Mouse (Mus musculus): Measurements from ENCODE around the gene 5430419D17Rik. TPM values are rescaled to one million over a fixed set of nuclear protein-coding genes. Genes with fewer than 3 reads are reported as not detected.

5430419D17Rik gene
- polyA plus RNA-seq (2014; fragmentation: Nextera tagmentation; extraction: Ambion mirVana) = 0.04 TPM in 1 of 2 replicates, not detected in the other

GRCm38 (mm10) chr7:131174121-131174520, at the start of gene 5430419D17Rik:
Gene 5430419D17Rik, plus strand, starts transcription at chr7:131174402.
- no peak for DNase-seq
- no peaks in the 10 kb centered on the region for H3K36me3 ChIP-seq (ENCODE audit: insufficient read depth)
- H3K9ac ChIP-seq = no peak within 1 kb of the TSS
- ATAC-seq (ENCODE audit: insufficient read depth) = no peak
- no peak within 1 kb of the TSS for H3K4me2 ChIP-seq
- H3K27ac ChIP-seq (ENCODE audit: low read depth) = no peak within 1 kb of the TSS
- no peaks in the 10 kb centered on the region for H3K4me1 ChIP-seq (ENCODE audit: insufficient read depth)
- TF ChIP-seq CTCF (IDR thresholded peaks at IDR 0.05; ENCODE audit: low read depth) = no peak
- H3K4me3 ChIP-seq (ENCODE audit: low read depth, low read length) = no peak within 1 kb of the TSS
- H3K27me3 ChIP-seq (ENCODE audit: insufficient read depth, low read length) = no peaks in the 10 kb centered on the region
- WGBS = 83% methylated on average over 9 of the region's 9 CpGs
- no peaks in the 10 kb centered on the region for H3K9me3 ChIP-seq (ENCODE audit: low read depth, low read length)

GRCm38 (mm10) chr7:131130021-131130420, 44.2 kb upstream of the 5430419D17Rik start:
- 49% methylated on average over 12 of the region's 12 CpGs for WGBS
- Histone ChIP-seq H3K4me3 (ENCODE audit: low read depth, low read length) (no peak overlapping the region), H3K9me3 (ENCODE audit: low read depth, low read length) (no peaks in the 10 kb centered on the region), H3K4me1 (ENCODE audit: insufficient read depth) (no peaks in the 10 kb centered on the region), H3K27me3 (ENCODE audit: insufficient read depth, low read length) (no peaks in the 10 kb centered on the region), H3K9ac (no peak overlapping the region), H3K36me3 (ENCODE audit: insufficient read depth) (no peaks in the 10 kb centered on the region), H3K4me2 (no peak overlapping the region), H3K27ac (ENCODE audit: low read depth) (no peak overlapping the region)
- TF ChIP-seq CTCF (IDR thresholded peaks at IDR 0.05; ENCODE audit: low read depth) = no peak
- peak; percentile 85 for ATAC-seq (ENCODE audit: insufficient read depth)
- peak; percentile 65 for DNase-seq

DNA sequence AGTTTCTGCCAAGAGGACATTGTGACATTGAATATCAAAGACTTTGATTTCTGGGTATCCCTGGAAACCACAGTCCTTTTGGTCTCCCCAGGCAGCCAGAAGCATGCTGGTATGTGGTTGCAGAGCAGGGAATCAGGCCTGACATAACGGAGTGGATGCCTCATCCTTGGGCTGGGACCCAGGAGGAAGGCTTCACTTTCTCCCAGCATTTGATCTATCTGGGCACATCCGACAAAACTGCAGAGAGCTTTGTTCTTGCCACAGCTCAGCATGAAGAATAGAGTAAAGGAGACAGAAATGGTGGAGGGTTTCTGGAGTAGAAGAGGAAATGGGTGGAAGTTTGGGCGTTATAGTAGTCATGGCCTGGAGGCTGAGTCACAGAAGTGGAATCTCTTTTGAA, 41.0 kb upstream of the 5430419D17Rik start:
- H3K9ac ChIP-seq = no peak overlapping the region
- H3K27me3 ChIP-seq (ENCODE audit: insufficient read depth, low read length) = no peaks in the 10 kb centered on the region
- H3K27ac ChIP-seq (ENCODE audit: low read depth) = no peak overlapping the region
- WGBS = 67% methylated on average over 3 of the region's 3 CpGs
- no peaks in the 10 kb centered on the region for H3K4me1 ChIP-seq (ENCODE audit: insufficient read depth)
- H3K4me2 ChIP-seq = no peak overlapping the region
- DNase-seq (no peak), ATAC-seq (ENCODE audit: insufficient read depth) (no peak)
- no peaks in the 10 kb centered on the region for H3K9me3 ChIP-seq (ENCODE audit: low read depth, low read length)
- TF ChIP-seq CTCF (IDR thresholded peaks at IDR 0.05; ENCODE audit: low read depth) = no peak
- H3K4me3 ChIP-seq (ENCODE audit: low read depth, low read length) = no peak overlapping the region
- no peaks in the 10 kb centered on the region for H3K36me3 ChIP-seq (ENCODE audit: insufficient read depth)

- H3K9ac ChIP-seq = no peak within 1 kb of the TSS
- H3K4me1 ChIP-seq (ENCODE audit: insufficient read depth) = no peaks in the 10 kb centered on the region
- DNase-seq = no peak
- WGBS = 74% methylated on average over 2 of the region's 2 CpGs
- no peaks in the 10 kb centered on the region for H3K27me3 ChIP-seq (ENCODE audit: insufficient read depth, low read length)
- H3K4me3 ChIP-seq (ENCODE audit: low read depth, low read length) = no peak within 1 kb of the TSS
- H3K36me3 ChIP-seq (ENCODE audit: insufficient read depth) = no peaks in the 10 kb centered on the region
- no peaks in the 10 kb centered on the region for H3K9me3 ChIP-seq (ENCODE audit: low read depth, low read length)
- H3K4me2 ChIP-seq = no peak within 1 kb of the TSS
- H3K27ac ChIP-seq (ENCODE audit: low read depth) = no peak within 1 kb of the TSS
- TF ChIP-seq CTCF (IDR thresholded peaks at IDR 0.05; ENCODE audit: low read depth) = no peak
- ATAC-seq (ENCODE audit: insufficient read depth) = no peak
These were observed 28.0 kb upstream of the 5430419D17Rik start, which contains the start of gene 4933402N03Rik for GRCm38 (mm10) chr7:131146214-131146613. Gene 4933402N03Rik, minus strand, starts transcription at chr7:131146314.

GRCm38 (mm10) chr7:131150179-131150578, 24.0 kb upstream of the 5430419D17Rik start:
- ATAC-seq (ENCODE audit: insufficient read depth) = no peak
- 63% methylated on average over 3 of the region's 3 CpGs for WGBS
- Histone ChIP-seq H3K9ac (no peak overlapping the region), H3K9me3 (ENCODE audit: low read depth, low read length) (no peaks in the 10 kb centered on the region), H3K4me3 (ENCODE audit: low read depth, low read length) (no peak overlapping the region), H3K4me2 (no peak overlapping the region), H3K4me1 (ENCODE audit: insufficient read depth) (no peaks in the 10 kb centered on the region), H3K27me3 (ENCODE audit: insufficient read depth, low read length) (no peaks in the 10 kb centered on the region), H3K27ac (ENCODE audit: low read depth) (no peak overlapping the region), H3K36me3 (ENCODE audit: insufficient read depth) (no peaks in the 10 kb centered on the region)
- TF ChIP-seq CTCF (IDR thresholded peaks at IDR 0.05; ENCODE audit: low read depth) = no peak
- no peak for DNase-seq

DNA sequence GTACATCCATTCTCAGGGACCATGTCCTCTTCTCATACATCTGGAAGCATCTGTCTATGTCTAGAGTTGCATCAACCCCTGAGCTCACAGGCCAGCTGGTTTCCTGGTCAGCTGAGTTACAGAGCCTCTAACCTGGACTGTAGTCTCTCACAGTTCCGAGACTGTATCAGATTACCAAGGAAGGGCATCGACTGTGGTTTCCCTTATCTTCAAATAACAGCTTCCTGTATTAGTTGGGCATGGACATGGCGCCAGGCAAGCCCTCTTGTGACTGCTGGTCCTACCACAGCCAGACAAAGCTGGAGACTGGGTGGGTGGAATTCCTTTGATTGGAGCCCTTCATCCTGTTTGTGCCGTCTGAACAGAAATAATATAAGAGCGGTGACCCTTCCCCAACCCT, 21.2 kb upstream of the 5430419D17Rik start:
- no peaks in the 10 kb centered on the region for H3K4me1 ChIP-seq (ENCODE audit: insufficient read depth)
- WGBS = 65% methylated on average over 5 of the region's 5 CpGs
- no peak for TF ChIP-seq CTCF (IDR thresholded peaks at IDR 0.05; ENCODE audit: low read depth)
- no peaks in the 10 kb centered on the region for H3K27me3 ChIP-seq (ENCODE audit: insufficient read depth, low read length)
- ATAC-seq (ENCODE audit: insufficient read depth) = no peak
- no peaks in the 10 kb centered on the region for H3K9me3 ChIP-seq (ENCODE audit: low read depth, low read length)
- H3K9ac ChIP-seq = no peak overlapping the region
- no peak overlapping the region for H3K27ac ChIP-seq (ENCODE audit: low read depth)
- H3K36me3 ChIP-seq (ENCODE audit: insufficient read depth) = no peaks in the 10 kb centered on the region
- H3K4me3 ChIP-seq (ENCODE audit: low read depth, low read length) = no peak overlapping the region
- no peak overlapping the region for H3K4me2 ChIP-seq
- DNase-seq = no peak

DNA sequence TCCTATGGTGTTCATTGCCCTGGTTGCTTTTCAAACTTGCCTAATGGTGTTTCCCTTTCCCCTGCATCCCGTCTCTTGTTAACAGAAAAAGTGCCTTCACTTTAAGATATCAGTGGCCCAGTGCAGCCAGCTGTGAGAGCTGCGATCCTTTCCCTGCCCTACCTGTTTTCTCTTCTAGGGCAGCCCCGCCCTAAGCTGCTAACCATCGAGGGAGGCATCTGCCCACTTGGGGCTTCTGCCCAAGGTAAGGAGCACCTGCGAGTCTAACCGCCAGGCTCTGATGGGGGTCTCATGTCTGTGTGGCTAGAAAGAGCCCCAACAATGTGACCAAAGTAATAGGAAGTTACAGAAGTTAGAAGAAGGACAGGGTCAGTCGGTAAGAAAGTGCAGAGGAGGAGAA, 12.0 kb upstream of the 5430419D17Rik start:
- DNase-seq (no peak), ATAC-seq (ENCODE audit: insufficient read depth) (no peak)

GRCm38 (mm10) chr7:131167771-131168170, 6.4 kb upstream of the 5430419D17Rik start:
- ATAC-seq (ENCODE audit: insufficient read depth) = no peak
- Histone ChIP-seq H3K4me3 (ENCODE audit: low read depth, low read length) (no peak overlapping the region), H3K4me1 (ENCODE audit: insufficient read depth) (no peaks in the 10 kb centered on the region), H3K27ac (ENCODE audit: low read depth) (no peak overlapping the region), H3K9me3 (ENCODE audit: low read depth, low read length) (no peaks in the 10 kb centered on the region), H3K9ac (no peak overlapping the region), H3K27me3 (ENCODE audit: insufficient read depth, low read length) (no peaks in the 10 kb centered on the region), H3K36me3 (ENCODE audit: insufficient read depth) (no peaks in the 10 kb centered on the region), H3K4me2 (no peak overlapping the region)
- TF ChIP-seq CTCF (IDR thresholded peaks at IDR 0.05; ENCODE audit: low read depth) = no peak
- 77% methylated on average over 3 of the region's 3 CpGs for WGBS
- no peak for DNase-seq

More for the DNA sequence above, 12.0 kb upstream of the 5430419D17Rik start:
- Histone ChIP-seq H3K27ac (ENCODE audit: low read depth) (no peak overlapping the region), H3K4me3 (ENCODE audit: low read depth, low read length) (no peak overlapping the region), H3K9ac (no peak overlapping the region), H3K4me2 (no peak overlapping the region), H3K36me3 (ENCODE audit: insufficient read depth) (no peaks in the 10 kb centered on the region), H3K27me3 (ENCODE audit: insufficient read depth, low read length) (no peaks in the 10 kb centered on the region), H3K4me1 (ENCODE audit: insufficient read depth) (no peaks in the 10 kb centered on the region), H3K9me3 (ENCODE audit: low read depth, low read length) (no peaks in the 10 kb centered on the region)
- 53% methylated on average over 7 of the region's 7 CpGs for WGBS
- TF ChIP-seq CTCF (IDR thresholded peaks at IDR 0.05; ENCODE audit: low read depth) = no peak

Measured in lung, embryonic 14.5 days (tissue).